Mouse (Mus musculus): Measurements from ENCODE around the gene Fam166b. TPM values are rescaled to one million over a fixed set of nuclear protein-coding genes. Genes with fewer than 3 reads are reported as not detected.
A peak's percentile ranks its signal among the peaks of the same experiment; 100 is the strongest.

Gene Fam166b
- polyA plus RNA-seq, 1 experiment from 2014 or later, result 0.25 TPM

DNA sequence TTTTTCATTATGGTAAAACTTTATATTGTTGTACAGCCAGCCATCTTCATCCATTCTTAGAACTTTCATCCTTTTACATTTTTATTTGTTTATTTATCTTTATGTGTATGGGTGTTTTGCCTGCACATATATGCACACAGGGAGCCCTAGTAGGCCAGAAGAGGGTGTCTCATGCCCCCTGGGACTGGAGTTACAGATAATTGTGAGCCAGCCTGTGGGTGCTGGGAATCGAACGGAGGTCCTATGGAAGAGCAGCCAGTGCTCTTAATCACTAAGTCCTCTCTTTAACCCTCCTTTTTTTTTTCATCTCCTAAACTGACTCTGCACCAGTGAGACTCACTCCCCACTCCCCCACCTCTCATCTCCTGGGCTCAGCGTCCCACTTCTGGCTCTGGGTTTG is 44.4 kb downstream of the Fam166b start:
- peaks cover 4% of the 10 kb centered on the region; the same call in 1 of the 2 replicates for H3K4me1 ChIP-seq (ENCODE audit: control insufficient read depth, insufficient read depth, low read length)
- no peak overlapping the region for H3K4me3 ChIP-seq (ENCODE audit: low read depth, low read length)
- H3K27me3 ChIP-seq (ENCODE audit: control insufficient read depth, insufficient read depth, low read length), result no peaks in the 10 kb centered on the region
- H3K9ac ChIP-seq (replicated peaks; ENCODE audit: low read depth, low read length), result no peak overlapping the region
- H3K9me3 ChIP-seq (ENCODE audit: control insufficient read depth, low read depth, low read length), result no peaks in the 10 kb centered on the region
- no peaks in the 10 kb centered on the region for H3K36me3 ChIP-seq (ENCODE audit: control insufficient read depth, insufficient read depth, low read length)
- no peak for ATAC-seq (ENCODE audit: insufficient number of reproducible peaks, insufficient read depth, low FRiP score, low read depth)
- no peak overlapping the region for H3K27ac ChIP-seq (ENCODE audit: low read length)
- H3K4me2 ChIP-seq (replicated peaks; ENCODE audit: low read depth, low read length), result no peak overlapping the region
- WGBS, result 83% methylated on average over 3 of the region's 3 CpGs

DNA sequence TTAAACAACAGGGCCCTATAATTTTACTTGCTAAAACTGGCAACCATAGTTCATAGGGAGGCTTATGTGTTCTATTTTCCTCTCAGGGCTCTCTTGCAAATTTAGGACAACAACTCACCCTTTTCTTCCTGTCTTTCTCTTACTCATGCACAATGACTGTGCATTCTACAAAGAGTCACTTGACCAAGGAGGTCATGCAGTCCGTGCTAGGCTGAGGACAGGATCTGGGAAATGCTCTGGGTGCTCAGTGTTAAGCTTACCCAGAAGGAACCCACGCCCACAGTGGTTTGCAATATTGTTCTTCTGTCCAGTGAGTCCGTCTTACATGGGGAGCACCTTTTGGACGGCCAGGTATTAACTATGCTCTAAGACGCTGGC is 44.9 kb downstream of the Fam166b start:
- WGBS, result 86% methylated on average over 5 of the region's 5 CpGs
- H3K27ac ChIP-seq (ENCODE audit: low read length), result no peak overlapping the region
- no peak overlapping the region for H3K4me3 ChIP-seq (ENCODE audit: low read depth, low read length)
- H3K4me1 ChIP-seq (ENCODE audit: control insufficient read depth, insufficient read depth, low read length), result peaks cover 4% of the 10 kb centered on the region; the same call in 1 of the 2 replicates
- H3K27me3 ChIP-seq (ENCODE audit: control insufficient read depth, insufficient read depth, low read length), result no peaks in the 10 kb centered on the region
- no peaks in the 10 kb centered on the region for H3K9me3 ChIP-seq (ENCODE audit: control insufficient read depth, low read depth, low read length)
- no peak overlapping the region for H3K4me2 ChIP-seq (replicated peaks; ENCODE audit: low read depth, low read length)
- ATAC-seq (ENCODE audit: insufficient number of reproducible peaks, insufficient read depth, low FRiP score, low read depth), result no peak
- no peak overlapping the region for H3K9ac ChIP-seq (replicated peaks; ENCODE audit: low read depth, low read length)
- no peaks in the 10 kb centered on the region for H3K36me3 ChIP-seq (ENCODE audit: control insufficient read depth, insufficient read depth, low read length)

DNA sequence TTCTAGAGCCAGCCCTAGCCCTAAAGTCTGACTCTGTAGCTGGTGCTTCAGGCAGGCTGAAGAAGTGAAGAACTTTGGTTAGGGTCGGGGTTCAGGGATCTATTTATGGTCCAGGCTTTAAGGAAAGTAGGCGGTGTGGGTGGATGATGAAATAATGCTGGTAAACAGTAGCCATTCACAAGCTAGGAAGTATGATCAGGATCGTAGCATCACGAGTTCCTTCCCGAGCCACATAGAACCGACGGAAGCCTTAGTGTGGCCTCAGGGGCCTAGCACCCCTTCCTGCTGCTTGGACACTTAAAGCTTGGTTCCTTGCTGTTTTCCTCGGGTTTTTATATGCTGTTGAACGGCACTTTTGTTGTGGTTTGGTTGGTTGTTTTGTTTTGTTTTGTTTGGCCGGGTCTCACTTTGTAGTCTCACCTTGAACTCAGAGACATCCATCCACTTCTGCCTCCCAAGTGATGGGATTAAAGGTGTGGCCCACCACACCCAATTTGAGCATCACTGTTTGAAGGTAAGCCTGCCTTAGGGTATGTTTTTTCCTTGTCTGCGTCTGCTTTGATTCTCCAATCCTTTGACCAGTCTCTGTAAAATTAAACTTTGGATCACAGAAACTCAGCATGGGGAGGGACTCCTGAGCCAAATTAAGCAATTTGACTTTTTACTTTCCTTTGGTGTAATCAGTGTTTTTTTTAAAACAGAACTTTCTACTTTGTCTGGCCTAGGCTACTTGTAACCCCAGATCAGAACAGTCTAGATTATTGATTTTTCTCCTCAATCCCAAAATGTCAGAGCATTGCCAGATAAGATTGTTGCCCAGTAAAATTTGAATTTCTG is 45.5 kb downstream of the Fam166b start:
- no peak for ATAC-seq (ENCODE audit: insufficient number of reproducible peaks, insufficient read depth, low FRiP score, low read depth)
- no peak overlapping the region for H3K4me3 ChIP-seq (ENCODE audit: low read depth, low read length)
- H3K36me3 ChIP-seq (ENCODE audit: control insufficient read depth, insufficient read depth, low read length), result no peaks in the 10 kb centered on the region
- no peak overlapping the region for H3K4me2 ChIP-seq (replicated peaks; ENCODE audit: low read depth, low read length)
- H3K9me3 ChIP-seq (ENCODE audit: control insufficient read depth, low read depth, low read length), result no peaks in the 10 kb centered on the region
- peaks cover 4% of the 10 kb centered on the region; the same call in 1 of the 2 replicates for H3K4me1 ChIP-seq (ENCODE audit: control insufficient read depth, insufficient read depth, low read length)
- H3K9ac ChIP-seq (replicated peaks; ENCODE audit: low read depth, low read length), result no peak overlapping the region
- no peaks in the 10 kb centered on the region for H3K27me3 ChIP-seq (ENCODE audit: control insufficient read depth, insufficient read depth, low read length)
- no peak overlapping the region for H3K27ac ChIP-seq (ENCODE audit: low read length)
- 71% methylated on average over 11 of the region's 11 CpGs for WGBS

DNA sequence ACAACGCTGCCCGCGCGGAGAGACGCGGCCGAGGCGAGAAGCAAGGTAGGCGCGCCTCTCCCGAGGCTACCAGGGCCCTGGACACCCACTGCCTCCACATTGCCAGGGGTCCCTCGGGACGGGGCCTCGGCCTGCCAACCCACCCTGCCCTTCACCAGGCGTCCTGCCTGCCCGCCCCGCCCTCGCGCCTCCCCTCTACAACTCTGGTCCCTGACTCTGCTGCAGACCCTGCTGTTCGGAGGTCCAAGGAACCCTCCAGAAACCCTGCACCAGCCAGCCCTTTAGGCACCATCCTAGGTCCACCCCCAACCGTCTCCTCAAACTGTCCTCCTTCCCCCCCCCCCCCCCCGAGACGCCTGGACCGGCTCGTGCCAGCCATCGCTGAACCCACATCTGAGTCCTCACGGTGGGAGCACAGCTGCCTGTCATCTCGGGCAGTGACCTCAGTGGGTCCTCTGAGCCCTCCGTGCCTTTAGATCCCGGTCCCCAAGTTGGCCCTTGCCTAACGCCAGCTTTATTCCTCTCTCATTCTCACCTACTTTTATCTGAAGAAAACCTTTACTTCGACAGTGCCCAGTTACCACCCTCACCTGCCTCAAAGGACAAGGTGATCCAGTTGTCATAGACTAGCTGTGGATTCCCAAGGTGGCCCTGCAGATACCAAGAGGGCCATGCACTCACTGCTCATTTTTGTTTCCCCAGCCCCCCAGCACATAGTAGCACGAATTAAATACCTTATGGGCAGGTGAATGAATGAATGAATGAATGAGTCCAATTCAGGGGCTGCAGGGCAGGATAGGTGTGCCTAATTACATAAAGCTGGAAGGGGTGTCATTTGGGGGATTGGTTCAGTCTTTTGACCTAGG is 46.5 kb downstream of the Fam166b start:
- Histone ChIP-seq H3K4me2 (replicated peaks; ENCODE audit: low read depth, low read length) (peak overlapping the region; percentile 74), H3K27ac (ENCODE audit: low read length) (no peak overlapping the region), H3K4me1 (ENCODE audit: control insufficient read depth, insufficient read depth, low read length) (peaks cover 4% of the 10 kb centered on the region; the same call in 1 of the 2 replicates), H3K9ac (replicated peaks; ENCODE audit: low read depth, low read length) (peak overlapping the region; percentile 54), H3K36me3 (ENCODE audit: control insufficient read depth, insufficient read depth, low read length) (no peaks in the 10 kb centered on the region), H3K9me3 (ENCODE audit: control insufficient read depth, low read depth, low read length) (no peaks in the 10 kb centered on the region), H3K27me3 (ENCODE audit: control insufficient read depth, insufficient read depth, low read length) (no peaks in the 10 kb centered on the region), H3K4me3 (ENCODE audit: low read depth, low read length) (peak overlapping the region; percentile 64)
- 7% methylated on average over 29 of the region's 33 CpGs for WGBS
- peak; percentile 56 for ATAC-seq (ENCODE audit: insufficient number of reproducible peaks, insufficient read depth, low FRiP score, low read depth)

DNA sequence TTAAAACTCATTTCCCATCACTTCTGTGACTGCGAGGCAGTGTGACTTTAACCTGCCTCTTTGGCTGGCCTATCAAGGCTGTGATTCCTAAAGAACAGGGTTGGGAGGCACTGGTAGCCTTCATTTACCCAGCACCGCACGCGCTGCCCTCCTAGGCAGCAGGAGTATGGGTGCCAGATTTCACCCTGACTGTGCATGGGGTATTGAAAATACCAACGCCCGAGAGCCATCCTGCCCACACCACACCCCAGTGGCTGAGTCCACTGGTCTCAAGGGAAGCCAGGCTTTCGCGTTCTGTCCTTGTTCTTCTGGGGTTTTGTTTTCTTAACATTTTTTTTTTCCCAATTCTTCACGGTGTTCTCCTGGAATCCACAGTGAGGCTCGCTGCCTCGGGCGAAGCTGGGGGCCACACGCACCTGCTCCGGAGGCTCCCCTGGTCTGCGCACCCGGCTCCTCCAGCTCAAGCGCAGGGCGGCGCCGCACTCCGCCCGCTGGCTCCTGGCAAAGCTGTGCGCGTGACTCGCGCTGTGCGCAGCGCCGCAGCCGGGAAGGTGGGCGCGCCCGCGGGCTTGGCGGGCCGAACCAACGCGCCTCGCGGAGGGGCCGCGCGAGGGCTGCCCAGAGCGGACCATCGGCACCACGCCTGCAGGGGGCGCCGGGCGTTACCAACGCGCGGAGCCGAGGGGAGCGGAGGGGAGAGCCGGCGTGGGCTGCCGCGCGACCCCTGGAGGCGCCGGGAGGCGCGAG is 47.4 kb downstream of the Fam166b start, which contains the start of gene Rusc2:
Rusc2 (plus strand) TSS at position 572 of the 747 bp plus-strand sequence.
- no peaks in the 10 kb centered on the region for H3K36me3 ChIP-seq (ENCODE audit: control insufficient read depth, insufficient read depth, low read length)
- peak within 1 kb of the TSS; percentile 54 for H3K9ac ChIP-seq (replicated peaks; ENCODE audit: low read depth, low read length)
- H3K27me3 ChIP-seq (ENCODE audit: control insufficient read depth, insufficient read depth, low read length), result no peaks in the 10 kb centered on the region
- no peak within 1 kb of the TSS for H3K27ac ChIP-seq (ENCODE audit: low read length)
- H3K4me3 ChIP-seq (ENCODE audit: low read depth, low read length), result peak within 1 kb of the TSS; percentile 64
- under 1% methylated on average over 63 of the region's 63 CpGs for WGBS
- peak within 1 kb of the TSS; percentile 74 for H3K4me2 ChIP-seq (replicated peaks; ENCODE audit: low read depth, low read length)
- H3K9me3 ChIP-seq (ENCODE audit: control insufficient read depth, low read depth, low read length), result no peaks in the 10 kb centered on the region
- peaks cover 4% of the 10 kb centered on the region; the same call in 1 of the 2 replicates for H3K4me1 ChIP-seq (ENCODE audit: control insufficient read depth, insufficient read depth, low read length)
- peak; percentile 89 for ATAC-seq (ENCODE audit: insufficient number of reproducible peaks, insufficient read depth, low FRiP score, low read depth)

DNA sequence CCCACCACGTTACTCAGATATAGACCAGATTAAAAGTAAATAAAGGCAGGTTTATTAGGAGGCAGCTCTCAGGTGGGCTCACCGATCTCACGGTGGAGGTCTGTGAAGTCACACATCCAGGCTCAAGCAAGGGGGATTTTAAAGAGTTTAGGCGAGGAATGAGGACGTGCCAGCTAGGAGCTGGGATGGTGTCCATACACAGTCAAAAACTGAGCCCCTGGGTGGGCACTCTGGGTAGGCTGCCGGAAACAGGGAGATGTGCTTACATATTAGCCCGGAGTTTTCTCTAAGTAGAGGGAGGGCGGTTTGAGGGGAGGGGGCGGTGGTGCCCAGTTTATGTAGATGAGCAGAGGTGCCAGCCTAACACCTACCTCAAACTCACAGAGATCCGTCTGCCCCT is 48.0 kb downstream of the Fam166b start:
- H3K4me1 ChIP-seq (ENCODE audit: control insufficient read depth, insufficient read depth, low read length), result peaks cover 4% of the 10 kb centered on the region; the same call in 1 of the 2 replicates

DNA sequence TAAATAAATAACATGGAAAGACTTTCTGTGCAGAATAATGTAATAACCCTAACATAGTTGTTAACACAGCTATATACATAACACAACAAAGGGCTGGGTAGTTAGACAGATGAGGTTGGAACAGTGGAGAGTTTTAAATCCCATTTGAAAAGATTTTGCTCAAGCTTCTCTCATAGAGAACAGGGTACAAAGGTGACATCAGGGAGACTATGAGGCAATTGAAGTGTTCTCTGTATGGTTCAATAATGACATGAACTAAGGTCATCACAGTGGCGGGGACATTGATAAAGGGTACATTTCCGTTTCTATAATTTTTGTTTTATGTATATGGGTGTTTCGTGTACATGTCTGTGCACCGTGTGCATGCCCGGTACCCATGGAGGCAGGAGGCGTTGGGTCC is 49.3 kb downstream of the Fam166b start:
- no peak overlapping the region for H3K27ac ChIP-seq (ENCODE audit: low read length)
- no peak overlapping the region for H3K4me2 ChIP-seq (replicated peaks; ENCODE audit: low read depth, low read length)
- no peak overlapping the region for H3K4me3 ChIP-seq (ENCODE audit: low read depth, low read length)
- 88% methylated on average over 6 of the region's 6 CpGs for WGBS
- H3K36me3 ChIP-seq (ENCODE audit: control insufficient read depth, insufficient read depth, low read length), result no peaks in the 10 kb centered on the region
- H3K4me1 ChIP-seq (ENCODE audit: control insufficient read depth, insufficient read depth, low read length), result peaks cover 4% of the 10 kb centered on the region; the same call in 1 of the 2 replicates
- H3K9ac ChIP-seq (replicated peaks; ENCODE audit: low read depth, low read length), result no peak overlapping the region
- H3K9me3 ChIP-seq (ENCODE audit: control insufficient read depth, low read depth, low read length), result no peaks in the 10 kb centered on the region
- no peak for ATAC-seq (ENCODE audit: insufficient number of reproducible peaks, insufficient read depth, low FRiP score, low read depth)
- no peaks in the 10 kb centered on the region for H3K27me3 ChIP-seq (ENCODE audit: control insufficient read depth, insufficient read depth, low read length)

More for the DNA sequence above, 48.0 kb downstream of the Fam166b start:
- Histone ChIP-seq H3K4me2 (replicated peaks; ENCODE audit: low read depth, low read length) (peak overlapping the region; percentile 74), H3K9ac (replicated peaks; ENCODE audit: low read depth, low read length) (0 out of 2 replicates have a peak overlapping the region, but pooled peaks have one; percentile 54), H3K27ac (ENCODE audit: low read length) (no peak overlapping the region), H3K36me3 (ENCODE audit: control insufficient read depth, insufficient read depth, low read length) (no peaks in the 10 kb centered on the region), H3K4me3 (ENCODE audit: low read depth, low read length) (peak overlapping the region; percentile 64), H3K27me3 (ENCODE audit: control insufficient read depth, insufficient read depth, low read length) (no peaks in the 10 kb centered on the region), H3K9me3 (ENCODE audit: control insufficient read depth, low read depth, low read length) (no peaks in the 10 kb centered on the region)
- 32% methylated on average over 10 of the region's 10 CpGs for WGBS
- ATAC-seq (ENCODE audit: insufficient number of reproducible peaks, insufficient read depth, low FRiP score, low read depth), result no peak
